In genomic region chr1:163273132-163273531, GRCm38 (mm10) we compare ENCODE assay signal across 23 mouse cellular contexts.
"Had no signal": no experiment of that assay in that cellular context is flagged by ENCODE, and none has a peak within 500 bp of the region (broad histone marks: within the 10 kb centered on the region; RNA-seq: fewer than 3 reads in every experiment).

No protein-coding gene starts in this region.

- H3K27me3 ChIP-seq: limb, embryonic 13.5 days; liver, embryonic 12.5 days; liver, embryonic 15.5 days; lung, embryonic 15.5 days; midbrain, embryonic 12.5 days; midbrain, embryonic 15.5 days; neural tube, embryonic 13.5 days; stomach, embryonic 15.5 days had no signal

- H3K36me3 ChIP-seq: liver, embryonic 12.5 days; liver, embryonic 15.5 days; lung, embryonic 15.5 days; midbrain, embryonic 12.5 days; midbrain, embryonic 15.5 days; neural tube, embryonic 13.5 days; stomach, embryonic 15.5 days had no signal

- H3K4me2 ChIP-seq: limb, embryonic 13.5 days; liver, embryonic 12.5 days; liver, embryonic 15.5 days; lung, embryonic 15.5 days; midbrain, embryonic 12.5 days; midbrain, embryonic 15.5 days; neural tube, embryonic 13.5 days; stomach, embryonic 15.5 days had no signal

- H3K27ac ChIP-seq: kidney, postnatal 0 days; layer of hippocampus, adult 2 months; limb, embryonic 10.5 days; limb, embryonic 13.5 days; liver, embryonic 12.5 days; liver, embryonic 15.5 days; lung, embryonic 15.5 days; midbrain, embryonic 12.5 days; midbrain, embryonic 15.5 days; neural tube, embryonic 13.5 days; stomach, embryonic 15.5 days had no signal

- H3K9me3 ChIP-seq: limb, embryonic 10.5 days; limb, embryonic 13.5 days; liver, embryonic 12.5 days; liver, embryonic 15.5 days; lung, embryonic 15.5 days; midbrain, embryonic 12.5 days; midbrain, embryonic 15.5 days; neural tube, embryonic 13.5 days; stomach, embryonic 15.5 days had no signal

- ATAC-seq: liver, embryonic 12.5 days; midbrain, embryonic 15.5 days had no signal

- H3K4me1 ChIP-seq: limb, embryonic 10.5 days; liver, embryonic 12.5 days; liver, embryonic 15.5 days; lung, embryonic 15.5 days; midbrain, embryonic 12.5 days; midbrain, embryonic 15.5 days; neural tube, embryonic 13.5 days; stomach, embryonic 15.5 days had no signal

- H3K4me3 ChIP-seq: layer of hippocampus, adult 2 months; limb, embryonic 10.5 days; limb, embryonic 13.5 days; liver, embryonic 12.5 days; liver, embryonic 15.5 days; lung, embryonic 15.5 days; midbrain, embryonic 12.5 days; midbrain, embryonic 15.5 days; neural tube, embryonic 13.5 days; stomach, embryonic 15.5 days had no signal

- DNase-seq: kidney, adult 2 months; kidney, postnatal 25 days; layer of hippocampus, adult 9-11 months; liver; lung, adult 18-20 months; lung, postnatal 10 days; lung, postnatal 36 days; retina, postnatal 1 day; right cerebral cortex, postnatal 25 days; spleen, adult 18-20 months; thymus, adult 18-20 months; thymus, postnatal 36 days had no signal

- H3K9ac ChIP-seq: limb, embryonic 13.5 days; liver, embryonic 12.5 days; liver, embryonic 15.5 days; lung, embryonic 15.5 days; midbrain, embryonic 12.5 days; midbrain, embryonic 15.5 days; neural tube, embryonic 13.5 days; stomach, embryonic 15.5 days had no signal
